Mouse (Mus musculus) right cerebral cortex, postnatal 14 days (tissue): ENCODE results near the gene Dpep2nb.

Experiments
- DNase-seq: peaks from one replicate; pipeline ENCODE4 v3.0.0; 2022

Dpep2nb gene

GRCm38 (mm10) chr8:105959350-105959749 lies 46.4 kb downstream of the Dpep2nb start:
- no peak for DNase-seq

DNA sequence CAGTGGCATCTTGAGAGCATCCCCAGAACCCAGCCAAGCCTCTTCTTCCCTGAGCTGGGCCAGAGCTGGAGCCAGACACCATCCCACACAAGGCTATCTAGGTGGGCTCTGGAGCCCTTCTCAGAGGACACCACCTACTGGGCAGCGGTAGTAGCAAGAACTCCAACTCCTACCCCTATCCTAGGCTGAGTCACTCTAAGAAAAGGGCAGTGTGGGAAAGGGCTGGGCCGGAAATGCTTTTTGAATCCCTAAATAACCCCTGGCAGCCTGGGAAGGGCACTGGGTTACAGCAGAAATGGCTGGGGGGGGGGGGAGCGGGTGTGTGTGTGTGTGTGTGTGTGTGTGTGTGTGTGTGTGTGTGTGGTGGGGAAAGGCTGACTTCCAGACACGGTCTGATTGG lies 48.0 kb downstream of the Dpep2nb start:
- no peak for DNase-seq

DNA sequence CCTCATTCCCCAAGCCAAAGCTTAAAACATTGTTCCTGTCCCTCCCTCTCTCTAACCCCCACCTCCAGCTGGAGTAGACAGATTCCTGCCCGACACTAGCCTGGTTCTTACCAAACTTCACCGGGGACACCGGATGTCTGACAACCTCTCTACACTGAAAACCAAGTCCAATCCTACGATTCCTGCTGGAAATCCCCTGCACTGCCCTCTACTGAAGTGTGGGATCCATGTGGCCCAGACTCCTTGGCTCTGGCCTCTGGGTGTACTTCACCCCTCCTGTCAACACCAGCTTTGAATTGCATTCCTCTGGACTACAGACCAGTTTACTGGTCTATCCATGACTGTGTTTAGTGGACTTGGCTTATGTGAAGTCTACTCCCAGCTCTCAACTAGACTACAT lies 49.2 kb downstream of the Dpep2nb start:
- DNase-seq: no peak

GRCm38 (mm10) chr8:105951057-105951659 lies 54.6 kb downstream of the Dpep2nb start:
- no peak for DNase-seq

DNA sequence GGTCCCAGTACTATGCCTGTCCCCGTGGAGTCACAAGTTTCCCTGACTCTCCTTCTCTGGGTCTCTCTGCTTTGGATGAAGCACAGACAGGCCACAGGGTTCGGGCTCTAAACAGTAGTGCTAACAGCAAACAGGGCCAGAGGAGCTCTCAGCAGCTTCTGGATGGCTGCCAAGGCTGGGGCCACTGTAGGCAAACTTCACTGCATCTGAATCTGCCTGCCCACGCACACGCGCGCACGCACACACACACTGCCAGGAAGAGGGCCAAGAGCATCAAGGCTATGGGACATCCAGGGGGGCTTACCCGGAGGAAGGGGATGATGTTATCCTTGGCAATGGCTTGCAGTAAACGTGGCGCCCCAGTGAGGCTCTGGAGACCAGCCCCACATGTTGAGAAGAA lies 56.4 kb downstream of the Dpep2nb start:
- peak; percentile 77 for DNase-seq
